Mouse (Mus musculus): Measurements from ENCODE around the gene Rdh16f2.

- TF ChIP-seq POLR2A (IDR thresholded peaks at IDR 0.05; ENCODE audit: insufficient read depth, low read depth, low read length) (no peak), CTCF (IDR thresholded peaks at IDR 0.05; ENCODE audit: insufficient read depth, low read depth, low read length) (no peak)
Measured at GRCm38 (mm10) chr10:127829121-127829520, 37.2 kb upstream of the Rdh16f2 start.
